Mouse (Mus musculus): ENCODE measurements around the gene Cpne4. TPM values are rescaled to one million over a fixed set of nuclear protein-coding genes. Genes with fewer than 3 reads are reported as not detected.
A peak's percentile ranks its signal among the peaks of the same experiment; 100 is the strongest.

Cpne4 gene
- polyA plus RNA-seq, 2 experiments: 0.19 to 0.22 TPM

DNA sequence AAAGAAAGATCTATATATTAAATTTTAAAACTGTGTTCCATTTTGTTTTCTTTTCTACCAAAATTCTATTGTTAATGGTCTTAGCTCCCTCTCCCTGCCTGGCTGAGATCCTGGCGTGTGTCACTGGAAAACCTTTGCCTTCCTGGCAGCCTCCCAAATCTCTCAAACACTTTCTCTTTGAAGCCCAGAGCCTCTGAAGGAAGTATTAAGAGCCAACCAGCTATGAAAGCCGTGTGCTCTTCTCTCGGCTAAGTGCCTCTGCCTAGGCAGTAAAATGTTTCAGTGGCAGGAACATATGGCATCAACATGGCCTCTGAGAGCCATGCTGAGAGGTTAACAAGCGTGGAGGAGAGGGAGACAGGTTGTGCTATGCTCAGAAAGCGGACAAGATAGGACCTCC, 47.5 kb downstream of the Cpne4 start:
- Histone ChIP-seq H3K9me3 (ENCODE audit: control insufficient read depth, low read length) (no peaks in the 10 kb centered on the region), H3K4me2 (replicated peaks; ENCODE audit: low read depth, low read length, severe bottlenecking) (no peak overlapping the region), H3K27ac (replicated peaks; ENCODE audit: low read depth, low read length) (peak overlapping the region; percentile 33; the same call in 1 of the 2 replicates), H3K27me3 (ENCODE audit: control insufficient read depth, insufficient read depth, low read length) (no peaks in the 10 kb centered on the region), H3K36me3 (ENCODE audit: control insufficient read depth, insufficient read depth, low read length) (no peaks in the 10 kb centered on the region), H3K4me1 (ENCODE audit: control insufficient read depth, insufficient read depth, low read length) (peaks cover 5% of the 10 kb centered on the region; the same call in 1 of the 2 replicates), H3K9ac (ENCODE audit: low read depth, low read length, severe bottlenecking) (no peak overlapping the region), H3K4me3 (replicated peaks; ENCODE audit: low read length) (no peak overlapping the region)
- no peak for TF ChIP-seq POLR2A (IDR thresholded peaks at IDR 0.05; ENCODE audit: borderline replicate concordance, extremely low read depth, insufficient read depth, insufficient read length)
- 0 out of 2 replicates have a peak, but pooled peaks have one; percentile 23 for ATAC-seq (ENCODE audit: low FRiP score, low read depth)
- peak; percentile 33 for DNase-seq (ENCODE audit: low spot score)
- 21% methylated on average over 5 of the region's 5 CpGs for WGBS

DNA sequence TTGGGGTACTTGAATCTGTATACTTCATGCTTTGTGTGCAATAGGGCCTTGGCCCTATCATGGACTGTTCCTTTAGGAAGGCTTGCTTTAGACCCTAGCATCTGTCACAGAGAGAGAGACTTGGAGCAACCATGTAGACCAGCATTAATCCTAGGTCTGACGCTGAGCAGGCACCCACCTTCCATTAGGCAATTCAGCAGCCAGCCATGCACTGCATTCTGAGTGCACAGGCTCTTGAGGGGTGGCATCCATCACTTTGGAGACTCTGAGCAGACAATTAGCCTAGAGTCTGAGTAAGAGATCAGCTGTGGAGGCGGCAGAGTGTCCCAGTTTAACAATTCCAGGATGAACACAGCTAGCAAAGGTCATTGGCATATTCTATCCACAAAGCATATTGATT, 47.9 kb downstream of the Cpne4 start:
- no peak for ATAC-seq (ENCODE audit: low FRiP score, low read depth)
- 21% methylated on average over 2 of the region's 2 CpGs for WGBS

DNA sequence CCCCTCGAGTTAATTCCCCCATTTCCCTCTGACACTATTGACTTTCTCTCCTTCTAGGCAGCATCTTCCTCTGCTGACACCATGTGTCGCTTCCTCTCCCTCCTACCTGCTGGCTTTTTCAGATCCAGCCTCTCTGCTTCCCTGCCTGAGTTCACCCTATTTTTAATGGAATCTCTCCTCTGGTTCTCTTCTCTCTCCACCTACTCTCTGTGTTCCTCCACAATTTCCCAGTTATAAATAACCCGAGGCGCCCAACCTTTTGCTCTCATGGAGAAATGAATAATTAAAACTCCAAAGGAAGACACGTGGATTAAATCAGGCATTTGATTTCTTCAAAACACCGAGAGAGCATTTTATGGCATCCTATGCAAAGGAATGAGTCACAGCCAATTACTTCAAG, 65.4 kb downstream of the Cpne4 start:
- Histone ChIP-seq H3K4me2 (replicated peaks; ENCODE audit: low read depth, low read length, severe bottlenecking) (no peak overlapping the region), H3K27me3 (ENCODE audit: control insufficient read depth, insufficient read depth, low read length) (no peaks in the 10 kb centered on the region), H3K27ac (replicated peaks; ENCODE audit: low read depth, low read length) (no peak overlapping the region), H3K9ac (ENCODE audit: low read depth, low read length, severe bottlenecking) (no peak overlapping the region), H3K36me3 (ENCODE audit: control insufficient read depth, insufficient read depth, low read length) (no peaks in the 10 kb centered on the region), H3K9me3 (ENCODE audit: control insufficient read depth, low read length) (no peaks in the 10 kb centered on the region), H3K4me1 (ENCODE audit: control insufficient read depth, insufficient read depth, low read length) (no peaks in the 10 kb centered on the region), H3K4me3 (replicated peaks; ENCODE audit: low read length) (no peak overlapping the region)
- WGBS: 28% methylated on average over 6 of the region's 6 CpGs
- ATAC-seq (ENCODE audit: low FRiP score, low read depth) (no peak), DNase-seq (ENCODE audit: low spot score) (no peak)
- TF ChIP-seq POLR2A (IDR thresholded peaks at IDR 0.05; ENCODE audit: borderline replicate concordance, extremely low read depth, insufficient read depth, insufficient read length): no peak

More for the DNA sequence above, 47.9 kb downstream of the Cpne4 start:
- no peak for TF ChIP-seq POLR2A (IDR thresholded peaks at IDR 0.05; ENCODE audit: borderline replicate concordance, extremely low read depth, insufficient read depth, insufficient read length)
- no peak for DNase-seq (ENCODE audit: low spot score)
- Histone ChIP-seq H3K4me3 (replicated peaks; ENCODE audit: low read length) (no peak overlapping the region), H3K27ac (replicated peaks; ENCODE audit: low read depth, low read length) (peak overlapping the region; percentile 33; the same call in 1 of the 2 replicates), H3K27me3 (ENCODE audit: control insufficient read depth, insufficient read depth, low read length) (no peaks in the 10 kb centered on the region), H3K9me3 (ENCODE audit: control insufficient read depth, low read length) (no peaks in the 10 kb centered on the region), H3K4me1 (ENCODE audit: control insufficient read depth, insufficient read depth, low read length) (peaks cover 5% of the 10 kb centered on the region; the same call in 1 of the 2 replicates), H3K9ac (ENCODE audit: low read depth, low read length, severe bottlenecking) (no peak overlapping the region), H3K36me3 (ENCODE audit: control insufficient read depth, insufficient read depth, low read length) (no peaks in the 10 kb centered on the region), H3K4me2 (replicated peaks; ENCODE audit: low read depth, low read length, severe bottlenecking) (no peak overlapping the region)

DNA sequence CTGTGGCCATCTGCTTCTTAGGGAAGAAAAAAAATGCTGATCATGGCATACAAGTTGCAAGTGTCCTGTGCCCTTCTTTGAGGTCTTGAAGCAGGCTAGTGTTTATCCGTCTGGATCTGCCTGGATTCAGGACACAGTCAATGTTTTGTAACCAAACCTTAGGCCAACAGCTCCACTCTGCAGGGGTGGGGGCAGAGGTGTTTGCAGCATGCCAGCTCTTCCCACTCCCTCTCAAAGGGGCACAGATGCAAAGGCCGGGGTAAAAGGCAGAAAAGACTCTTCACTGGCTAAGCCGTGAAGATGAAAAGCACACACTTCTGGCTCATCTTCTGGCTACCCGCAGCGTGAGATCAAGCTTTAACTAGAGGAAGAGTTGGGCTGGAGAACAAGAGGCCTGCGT, 69.6 kb downstream of the Cpne4 start:
- H3K4me1 ChIP-seq (ENCODE audit: control insufficient read depth, insufficient read depth, low read length): no peaks in the 10 kb centered on the region
- no peak for DNase-seq (ENCODE audit: low spot score)
- no peak overlapping the region for H3K4me3 ChIP-seq (replicated peaks; ENCODE audit: low read length)
- no peak overlapping the region for H3K4me2 ChIP-seq (replicated peaks; ENCODE audit: low read depth, low read length, severe bottlenecking)
- no peak overlapping the region for H3K27ac ChIP-seq (replicated peaks; ENCODE audit: low read depth, low read length)
- H3K9me3 ChIP-seq (ENCODE audit: control insufficient read depth, low read length): no peaks in the 10 kb centered on the region
- no peak for ATAC-seq (ENCODE audit: low FRiP score, low read depth)
- no peak for TF ChIP-seq POLR2A (IDR thresholded peaks at IDR 0.05; ENCODE audit: borderline replicate concordance, extremely low read depth, insufficient read depth, insufficient read length)
- no peaks in the 10 kb centered on the region for H3K36me3 ChIP-seq (ENCODE audit: control insufficient read depth, insufficient read depth, low read length)
- no peak overlapping the region for H3K9ac ChIP-seq (ENCODE audit: low read depth, low read length, severe bottlenecking)
- WGBS: 69% methylated on average over 6 of the region's 6 CpGs
- H3K27me3 ChIP-seq (ENCODE audit: control insufficient read depth, insufficient read depth, low read length): no peaks in the 10 kb centered on the region

DNA sequence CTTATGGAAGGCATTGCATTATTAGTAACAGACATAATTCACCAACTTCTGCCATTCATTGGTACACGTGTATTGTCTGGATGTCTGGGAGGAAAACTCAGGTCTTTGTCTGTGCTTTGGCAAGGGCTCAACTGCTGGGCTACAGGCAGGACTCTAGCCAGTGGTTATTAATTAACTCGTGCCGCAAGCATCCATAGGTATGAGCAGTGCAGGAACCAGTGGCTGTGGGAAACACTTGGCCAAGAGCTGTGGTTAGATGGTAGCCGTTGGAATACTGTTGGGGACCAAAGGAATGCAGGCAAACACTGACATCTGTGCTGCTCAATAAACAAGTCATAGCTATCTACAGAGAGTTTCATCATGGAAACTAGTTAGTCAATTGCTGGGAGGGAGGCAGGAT, 76.5 kb downstream of the Cpne4 start:
- 79% methylated on average over 4 of the region's 4 CpGs for WGBS
- no peaks in the 10 kb centered on the region for H3K9me3 ChIP-seq (ENCODE audit: control insufficient read depth, low read length)
- H3K9ac ChIP-seq (ENCODE audit: low read depth, low read length, severe bottlenecking): no peak overlapping the region
- no peaks in the 10 kb centered on the region for H3K4me1 ChIP-seq (ENCODE audit: control insufficient read depth, insufficient read depth, low read length)
- ATAC-seq (ENCODE audit: low FRiP score, low read depth) (no peak), DNase-seq (ENCODE audit: low spot score) (no peak)
- H3K4me3 ChIP-seq (replicated peaks; ENCODE audit: low read length): no peak overlapping the region
- no peak overlapping the region for H3K27ac ChIP-seq (replicated peaks; ENCODE audit: low read depth, low read length)
- no peak for TF ChIP-seq POLR2A (IDR thresholded peaks at IDR 0.05; ENCODE audit: borderline replicate concordance, extremely low read depth, insufficient read depth, insufficient read length)
- no peak overlapping the region for H3K4me2 ChIP-seq (replicated peaks; ENCODE audit: low read depth, low read length, severe bottlenecking)
- no peaks in the 10 kb centered on the region for H3K36me3 ChIP-seq (ENCODE audit: control insufficient read depth, insufficient read depth, low read length)
- H3K27me3 ChIP-seq (ENCODE audit: control insufficient read depth, insufficient read depth, low read length): no peaks in the 10 kb centered on the region

GRCm38 (mm10) chr9:104627816-104628215, 80.7 kb downstream of the Cpne4 start:
- no peak for DNase-seq (ENCODE audit: low spot score)
- Histone ChIP-seq H3K4me2 (replicated peaks; ENCODE audit: low read depth, low read length, severe bottlenecking) (no peak overlapping the region), H3K27ac (replicated peaks; ENCODE audit: low read depth, low read length) (no peak overlapping the region), H3K9ac (ENCODE audit: low read depth, low read length, severe bottlenecking) (no peak overlapping the region), H3K36me3 (ENCODE audit: control insufficient read depth, insufficient read depth, low read length) (no peaks in the 10 kb centered on the region), H3K27me3 (ENCODE audit: control insufficient read depth, insufficient read depth, low read length) (no peaks in the 10 kb centered on the region), H3K9me3 (ENCODE audit: control insufficient read depth, low read length) (no peaks in the 10 kb centered on the region), H3K4me1 (ENCODE audit: control insufficient read depth, insufficient read depth, low read length) (no peaks in the 10 kb centered on the region), H3K4me3 (replicated peaks; ENCODE audit: low read length) (no peak overlapping the region)
- 29% methylated on average over 7 of the region's 7 CpGs for WGBS
- TF ChIP-seq POLR2A (IDR thresholded peaks at IDR 0.05; ENCODE audit: borderline replicate concordance, extremely low read depth, insufficient read depth, insufficient read length): no peak
- ATAC-seq (ENCODE audit: low FRiP score, low read depth): no peak
